23 mouse cellular contexts compared by ENCODE assay signal in the genomic region with DNA sequence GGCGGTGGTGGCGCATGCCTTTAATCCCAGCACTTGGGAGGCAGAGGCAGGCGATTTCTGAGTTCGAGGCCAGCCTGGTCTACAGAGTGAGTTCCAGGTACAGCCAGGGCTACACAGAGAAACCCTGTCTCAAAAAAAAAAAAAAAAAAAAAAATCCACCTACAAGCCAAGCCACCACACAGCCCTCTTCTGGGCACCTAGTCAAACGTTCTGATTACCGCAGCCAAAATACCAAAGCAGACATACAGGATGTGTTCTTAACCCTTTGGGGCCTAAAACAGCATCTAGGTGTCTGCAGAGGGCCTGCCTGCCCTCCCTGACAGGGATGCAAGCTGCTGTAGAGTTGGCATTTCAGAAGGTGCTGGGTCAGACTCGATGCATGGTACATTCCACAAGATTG.
"Had no signal": no experiment of that assay in that cellular context is flagged by ENCODE, and none has a peak within 500 bp of the region (broad histone marks: within the 10 kb centered on the region; RNA-seq: fewer than 3 reads in every experiment).

No protein-coding gene starts in this region.

- H3K4me3 ChIP-seq: heart, embryonic 13.5 days; heart, embryonic 15.5 days; hindbrain, embryonic 13.5 days; hindbrain, embryonic 15.5 days; kidney, embryonic 15.5 days; left cerebral cortex, adult 2 months; limb, embryonic 13.5 days; limb, embryonic 15.5 days; liver, embryonic 12.5 days had no signal

- DNase-seq: gastrocnemius, postnatal 14 days; gastrocnemius, postnatal 36 days; heart, adult 18-20 months; heart, postnatal 36 days; kidney, adult 11 months; kidney, adult 2 months; kidney, adult 9 months; kidney, postnatal 25 days; kidney, postnatal 4 days; left cerebral cortex, postnatal 4 days; lung, adult 18-20 months had no signal

- H3K27ac ChIP-seq: heart, embryonic 13.5 days; heart, embryonic 15.5 days; hindbrain, embryonic 13.5 days; hindbrain, embryonic 15.5 days; hindbrain, postnatal 0 days; kidney, embryonic 15.5 days; kidney, postnatal 0 days; left cerebral cortex, adult 2 months; limb, embryonic 13.5 days; limb, embryonic 15.5 days; liver, embryonic 12.5 days; liver, embryonic 14.5 days had no signal
